Mouse (Mus musculus) midbrain, embryonic 16.5 days (tissue): ENCODE results near the gene Rnase13. TPM values are rescaled to one million over a fixed set of nuclear protein-coding genes. Genes with fewer than 3 reads are reported as not detected.

ENCODE experiments used
- ATAC-seq: fragments of 200-750 bp; cut with Nextera tagmentation; 2 replicates; pipeline ENCODE4 v1.8.0; 2017; ENCODE audit warnings: moderate TSS enrichment
- H3K27ac ChIP-seq: fragments of 300-500 bp; sonication (generic); 2 replicates; pipeline ENCODE4 v1.5.1; 2014; ENCODE audit warnings: mild to moderate bottlenecking, low read length, mixed read lengths
- H3K27me3 ChIP-seq: fragments of 300-500 bp; sonication (generic); 2 replicates; pipeline ENCODE4 v1.6.1; 2014; ENCODE audit warnings: low read depth, low read length, mixed read lengths; ENCODE audit not compliant: control insufficient read depth, insufficient read depth
- H3K36me3 ChIP-seq: fragments of 300-500 bp; sonication (generic); 2 replicates; pipeline ENCODE4 v1.6.1; 2014; ENCODE audit warnings: mild to moderate bottlenecking, low read length, moderate library complexity, mixed read lengths; ENCODE audit not compliant: control insufficient read depth, insufficient read depth
- H3K4me1 ChIP-seq: fragments of 300-500 bp; sonication (generic); 2 replicates; pipeline ENCODE4 v1.6.1; 2014; ENCODE audit warnings: mild to moderate bottlenecking, low read length, mixed read lengths; ENCODE audit not compliant: control insufficient read depth, insufficient read depth
- H3K4me2 ChIP-seq: fragments of 300-500 bp; sonication (generic); 2 replicates; pipeline ENCODE4 v1.6.1; 2014; ENCODE audit warnings: mild to moderate bottlenecking, low read length, mixed read lengths
- H3K4me3 ChIP-seq: fragments of 300-500 bp; sonication (generic); 2 replicates; pipeline ENCODE4 v1.5.1; 2014; ENCODE audit warnings: low read depth, mild to moderate bottlenecking, low read length, moderate library complexity, mixed read lengths
- H3K9ac ChIP-seq: fragments of 300-500 bp; sonication (generic); 2 replicates; pipeline ENCODE4 v1.6.1; 2014; ENCODE audit warnings: low read depth, low read length, mixed read lengths
- H3K9me3 ChIP-seq: fragments of 300-500 bp; sonication (generic); replicated peaks from 2 replicates; pipeline ENCODE4 v1.6.1; 2014; ENCODE audit warnings: mild to moderate bottlenecking, low read length, mixed read lengths; ENCODE audit not compliant: control insufficient read depth, poor library complexity, severe bottlenecking
- WGBS: fragments of 180-500 bp; shearing (Covaris S2); extraction: QIAGEN DNeasy Blood & Tissue Kit; methylation state at CpG from one replicate; pipeline ENCODE4 v1.1.7; 2014; 5-methylcytosine and 5-hydroxymethylcytosine counted together
- polyA plus RNA-seq: library from polyadenylated mRNA; unstranded; fragments of >200 nt; fragmentation: Nextera tagmentation; extraction: Ambion mirVana; gene quantifications from 2 replicates; pipeline ENCODE4 v1.2.1, GENCODE M21; 2015

Rnase13 gene
- not detected in 2 replicates for polyA plus RNA-seq

DNA sequence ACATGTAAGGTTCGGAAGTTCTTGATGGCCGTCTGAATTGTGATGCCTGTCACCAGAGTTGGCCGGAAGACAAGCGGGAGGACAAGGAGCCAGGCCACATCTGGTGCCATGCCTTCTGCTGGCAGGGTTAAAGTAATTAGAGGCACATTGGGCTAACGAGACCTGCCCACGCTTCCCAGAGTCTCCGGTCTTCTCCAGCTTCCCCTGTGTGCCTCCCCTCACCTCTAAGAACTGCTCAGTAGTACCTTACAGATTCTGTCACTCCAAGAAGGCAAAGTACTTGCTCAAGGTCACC is at the start of gene Rnase13:
Gene Rnase13, minus strand, starts transcription at position 203 of the 295 bp plus-strand sequence.
- no peak for ATAC-seq
- Histone ChIP-seq H3K27me3 (no peaks in the 10 kb centered on the region), H3K9me3 (no peaks in the 10 kb centered on the region), H3K4me3 (no peak within 1 kb of the TSS), H3K36me3 (no peaks in the 10 kb centered on the region), H3K27ac (0 out of 2 replicates have a peak within 1 kb of the TSS, but pooled peaks have one; percentile 54), H3K9ac (no peak within 1 kb of the TSS), H3K4me1 (no peaks in the 10 kb centered on the region), H3K4me2 (no peak within 1 kb of the TSS)
- 93% methylated on average over 7 of the region's 7 CpGs for WGBS

DNA sequence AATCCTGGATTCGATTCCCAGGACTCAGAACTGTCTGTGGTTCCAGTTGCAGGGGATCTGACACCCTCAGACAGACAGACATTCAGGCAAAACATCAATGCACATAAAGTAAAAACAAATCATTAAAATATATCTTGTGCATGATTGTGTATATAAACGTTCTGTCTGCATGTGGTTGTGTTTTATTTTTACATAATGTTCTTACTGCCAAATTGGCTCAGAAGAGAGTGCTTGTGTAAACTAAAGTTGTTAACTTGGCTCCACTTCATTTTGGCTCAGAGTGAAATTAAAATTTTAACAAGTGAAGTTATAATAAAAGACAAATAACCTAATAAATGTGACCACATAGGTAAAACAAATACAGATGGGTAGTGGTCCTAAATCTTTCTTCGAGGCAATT is 44.8 kb upstream of the Rnase13 start:
- WGBS: 87% methylated on average over 3 of the region's 3 CpGs
- Histone ChIP-seq H3K9ac (no peak overlapping the region), H3K4me2 (no peak overlapping the region), H3K9me3 (no peaks in the 10 kb centered on the region), H3K36me3 (no peaks in the 10 kb centered on the region), H3K27me3 (no peaks in the 10 kb centered on the region), H3K4me3 (no peak overlapping the region), H3K4me1 (no peaks in the 10 kb centered on the region), H3K27ac (no peak overlapping the region)
- ATAC-seq: no peak

GRCm38 (mm10) chr14:51960316-51960715 is 37.7 kb upstream of the Rnase13 start:
- ATAC-seq: no peak
- H3K4me3 ChIP-seq: no peak overlapping the region
- H3K9ac ChIP-seq: no peak overlapping the region
- no peaks in the 10 kb centered on the region for H3K9me3 ChIP-seq
- H3K27ac ChIP-seq: no peak overlapping the region
- no peaks in the 10 kb centered on the region for H3K36me3 ChIP-seq
- WGBS: 98% methylated on average over 2 of the region's 2 CpGs
- H3K4me2 ChIP-seq: no peak overlapping the region
- H3K4me1 ChIP-seq: no peaks in the 10 kb centered on the region
- no peaks in the 10 kb centered on the region for H3K27me3 ChIP-seq

DNA sequence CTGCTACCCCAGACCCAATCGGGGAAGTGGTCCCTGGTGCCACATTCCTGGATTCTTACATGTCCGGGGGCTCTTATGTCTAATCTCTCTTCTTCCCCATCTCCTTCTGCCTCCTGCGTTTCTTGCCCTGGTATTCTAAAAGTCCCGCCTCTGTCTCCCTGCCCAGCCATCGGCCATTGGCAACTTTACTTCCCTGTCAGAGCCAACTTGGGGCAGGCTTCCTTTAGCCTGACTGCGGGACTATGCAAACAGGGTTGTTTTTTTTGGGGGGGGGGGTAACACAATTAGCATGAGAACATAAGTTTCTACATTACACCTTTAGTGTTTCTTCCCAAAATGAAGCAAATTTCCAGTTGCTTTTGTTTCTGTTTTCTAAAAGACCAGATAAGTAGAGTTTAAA is 20.8 kb upstream of the Rnase13 start:
- Histone ChIP-seq H3K4me1 (no peaks in the 10 kb centered on the region), H3K36me3 (no peaks in the 10 kb centered on the region), H3K4me3 (no peak overlapping the region), H3K27me3 (no peaks in the 10 kb centered on the region), H3K9ac (no peak overlapping the region), H3K4me2 (no peak overlapping the region), H3K9me3 (no peaks in the 10 kb centered on the region), H3K27ac (no peak overlapping the region)
- ATAC-seq: no peak
- WGBS: 79% methylated on average over 6 of the region's 6 CpGs

- Histone ChIP-seq H3K36me3 (no peaks in the 10 kb centered on the region), H3K4me1 (no peaks in the 10 kb centered on the region), H3K27me3 (no peaks in the 10 kb centered on the region), H3K9ac (no peak overlapping the region), H3K27ac (no peak overlapping the region), H3K4me2 (no peak overlapping the region), H3K4me3 (no peak overlapping the region), H3K9me3 (no peaks in the 10 kb centered on the region)
- ATAC-seq: no peak
- WGBS: 80% methylated on average over 7 of the region's 7 CpGs
These were observed 19.7 kb upstream of the Rnase13 start for GRCm38 (mm10) chr14:51942236-51942635.

GRCm38 (mm10) chr14:51941577-51941976 is 19.0 kb upstream of the Rnase13 start:
- no peak overlapping the region for H3K4me2 ChIP-seq
- no peak overlapping the region for H3K4me3 ChIP-seq
- H3K9ac ChIP-seq: no peak overlapping the region
- H3K36me3 ChIP-seq: no peaks in the 10 kb centered on the region
- H3K4me1 ChIP-seq: no peaks in the 10 kb centered on the region
- no peaks in the 10 kb centered on the region for H3K27me3 ChIP-seq
- no peak overlapping the region for H3K27ac ChIP-seq
- H3K9me3 ChIP-seq: no peaks in the 10 kb centered on the region
- 51% methylated on average over 9 of the region's 9 CpGs for WGBS
- no peak for ATAC-seq

GRCm38 (mm10) chr14:51940944-51941560 is 18.5 kb upstream of the Rnase13 start:
- no peak overlapping the region for H3K4me3 ChIP-seq
- no peaks in the 10 kb centered on the region for H3K36me3 ChIP-seq
- no peaks in the 10 kb centered on the region for H3K27me3 ChIP-seq
- H3K27ac ChIP-seq: no peak overlapping the region
- no peak for ATAC-seq
- H3K9ac ChIP-seq: no peak overlapping the region
- WGBS: 42% methylated on average over 8 of the region's 8 CpGs
- no peaks in the 10 kb centered on the region for H3K4me1 ChIP-seq
- H3K9me3 ChIP-seq: no peaks in the 10 kb centered on the region
- H3K4me2 ChIP-seq: no peak overlapping the region

DNA sequence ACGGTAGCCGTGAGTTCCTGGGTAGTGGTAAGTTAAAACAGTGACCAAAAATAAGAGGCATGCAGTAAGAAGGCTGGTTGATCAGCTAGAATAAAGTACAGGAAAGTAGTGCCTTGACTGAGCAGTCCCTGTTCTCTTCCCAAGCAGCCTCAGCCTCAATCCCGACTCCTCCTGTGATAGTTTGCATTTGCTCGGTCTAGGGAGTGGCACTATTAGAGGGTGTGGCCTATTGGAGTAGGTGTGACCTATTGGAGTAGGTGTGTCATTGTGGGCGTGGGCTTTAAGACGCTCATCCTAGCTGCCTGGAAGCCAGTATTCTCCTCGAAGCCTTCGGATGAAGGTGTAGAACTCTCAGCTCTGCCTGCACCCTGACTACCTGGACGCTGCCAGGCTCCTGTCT is 16.4 kb upstream of the Rnase13 start:
- no peaks in the 10 kb centered on the region for H3K36me3 ChIP-seq
- no peak overlapping the region for H3K4me3 ChIP-seq
- no peak for ATAC-seq
- no peak overlapping the region for H3K9ac ChIP-seq
- no peaks in the 10 kb centered on the region for H3K4me1 ChIP-seq
- no peak overlapping the region for H3K4me2 ChIP-seq
- no peaks in the 10 kb centered on the region for H3K9me3 ChIP-seq
- 91% methylated on average over 9 of the region's 9 CpGs for WGBS
- H3K27ac ChIP-seq: no peak overlapping the region
- no peaks in the 10 kb centered on the region for H3K27me3 ChIP-seq

DNA sequence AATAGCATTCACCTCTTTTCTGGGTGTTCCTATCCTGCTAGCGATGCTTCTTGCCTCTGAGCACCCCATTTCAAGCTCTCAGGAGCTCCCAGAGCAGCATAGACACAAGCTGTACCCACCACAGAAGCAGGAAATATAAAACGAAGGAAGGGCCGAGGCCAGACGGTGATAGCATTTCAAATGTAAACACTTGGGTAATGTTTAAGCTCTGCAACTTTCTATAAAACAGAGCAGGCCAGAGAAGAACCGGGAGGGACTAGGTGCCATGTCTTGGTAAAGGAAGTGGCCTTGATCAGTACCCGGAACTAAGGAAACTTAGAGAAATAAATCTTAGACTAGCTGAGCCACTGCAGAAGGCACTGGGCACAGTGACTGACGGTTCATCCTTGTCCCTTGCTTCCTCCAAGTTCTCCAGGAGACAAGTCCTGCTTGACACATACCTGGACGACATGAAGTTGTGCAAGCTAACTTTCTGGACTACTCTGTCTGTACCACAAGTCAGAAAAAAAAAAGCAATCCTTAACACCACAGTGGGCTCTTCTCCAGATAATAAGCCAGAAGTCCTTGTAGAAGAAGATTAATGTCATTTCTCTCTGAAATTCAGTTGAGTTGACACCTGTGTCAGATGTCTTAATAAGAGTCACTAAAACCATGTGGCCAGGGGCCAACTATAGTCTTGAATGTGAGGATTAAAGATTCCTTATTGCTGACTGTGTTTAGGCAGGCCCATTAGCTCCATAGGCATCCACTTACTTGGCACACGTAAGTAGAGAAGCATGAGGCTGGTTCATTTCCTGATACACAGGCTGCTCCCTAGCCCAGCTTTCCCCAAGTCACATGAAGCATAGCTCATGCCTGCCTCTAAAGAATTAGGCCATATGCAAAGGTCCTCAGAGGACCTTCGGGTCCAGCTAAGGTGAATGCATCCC is 9.8 kb upstream of the Rnase13 start:
- no peak overlapping the region for H3K9ac ChIP-seq
- 80% methylated on average over 10 of the region's 10 CpGs for WGBS
- H3K4me2 ChIP-seq: no peak overlapping the region

More for the DNA sequence above, 9.8 kb upstream of the Rnase13 start:
- no peaks in the 10 kb centered on the region for H3K27me3 ChIP-seq
- H3K4me3 ChIP-seq: no peak overlapping the region
- no peak overlapping the region for H3K27ac ChIP-seq
- ATAC-seq: no peak
- H3K4me1 ChIP-seq: no peaks in the 10 kb centered on the region
- H3K36me3 ChIP-seq: no peaks in the 10 kb centered on the region
- H3K9me3 ChIP-seq: no peaks in the 10 kb centered on the region
